Mouse (Mus musculus): ENCODE data around the gene Pygo1.

GRCm38 (mm10) chr9:72935309-72935708 is 9.9 kb downstream of the Pygo1 start:
- TF ChIP-seq USF1 (IDR thresholded peaks at IDR 0.05; ENCODE audit: low read depth) = no peak
- no peak for TF ChIP-seq CTCF (IDR thresholded peaks at IDR 0.05; ENCODE audit: control insufficient read depth, insufficient read depth, insufficient read length)
- no peak for TF ChIP-seq MYOD1 (IDR thresholded peaks at IDR 0.05; ENCODE audit: control insufficient read depth, insufficient read length, low read depth)
- TF ChIP-seq MAX (IDR thresholded peaks at IDR 0.05) = no peak
- TF ChIP-seq CEBPB (IDR thresholded peaks at IDR 0.05; ENCODE audit: low read depth) = no peak
- TF ChIP-seq MYOG (IDR thresholded peaks at IDR 0.05; ENCODE audit: control insufficient read depth, extremely low read depth, insufficient read length) = no peak

All from C2C12 (cell line).